Mouse (Mus musculus) gastrocnemius, postnatal 25 days (tissue): Measurements from ENCODE around the gene Pxt1. TPM values are rescaled to one million over a fixed set of nuclear protein-coding genes. Genes with fewer than 3 reads are reported as not detected.

Experiments used
- DNase-seq: peaks from one replicate; pipeline ENCODE4 v3.0.0; 2022
- total RNA-seq, 2 experiments: library from RNA; stranded (reverse); gene quantifications; 1 replicate in 1 of 2; 2 replicates in 1 of 2; pipeline ENCODE4 v1.2.3; 2021

Gene Pxt1
- total RNA-seq, 2 experiments from 2014 or later, result not detected

DNA sequence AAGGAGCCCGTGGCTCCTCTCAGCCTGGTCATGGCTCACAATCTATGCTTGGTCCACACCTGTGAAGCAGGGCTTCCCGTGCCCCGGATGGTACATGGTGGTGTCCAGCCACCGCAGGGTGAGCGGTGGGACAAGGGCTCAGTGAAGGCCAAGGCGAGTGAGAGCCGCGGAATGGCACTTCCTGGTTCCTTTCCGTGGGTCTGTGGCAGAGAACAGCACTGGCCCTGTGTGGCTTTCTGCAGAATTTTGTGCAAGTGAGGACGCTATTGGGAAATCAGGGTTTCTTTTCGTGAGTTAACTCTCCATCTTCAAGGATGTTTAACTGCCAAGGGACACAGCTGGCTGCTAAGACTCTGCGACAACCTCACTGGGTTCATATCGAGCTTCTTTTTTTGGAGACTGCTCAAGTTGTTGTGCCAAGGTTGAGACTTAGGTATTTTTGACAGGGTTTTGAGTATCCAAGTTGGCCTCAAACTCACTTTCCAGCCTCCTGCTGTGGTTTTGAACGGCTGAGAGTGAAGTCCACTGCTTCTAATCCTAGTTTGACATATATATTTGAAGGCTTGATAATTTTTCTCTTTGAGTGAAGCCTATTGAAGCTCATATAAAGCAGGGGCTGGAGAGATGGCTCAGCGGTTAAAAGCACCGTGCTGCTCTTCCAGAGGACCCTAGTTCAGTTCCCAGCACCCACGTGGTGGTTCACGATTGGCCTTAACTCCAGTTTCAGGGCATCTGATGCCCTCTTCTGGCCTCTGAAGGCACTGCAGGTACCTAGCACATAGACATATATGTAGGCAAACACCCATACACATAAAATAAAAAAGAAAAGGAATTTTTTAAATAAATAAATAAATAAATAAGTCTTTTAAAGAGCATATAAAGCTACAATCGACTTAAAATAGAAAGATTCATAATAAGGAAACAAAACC is 3.6 kb upstream of the Pxt1 start:
- DNase-seq, result no peak

GRCm38 (mm10) chr17:28944481-28944880 is 841 bp upstream of the Pxt1 start:
- DNase-seq, result no peak

DNA sequence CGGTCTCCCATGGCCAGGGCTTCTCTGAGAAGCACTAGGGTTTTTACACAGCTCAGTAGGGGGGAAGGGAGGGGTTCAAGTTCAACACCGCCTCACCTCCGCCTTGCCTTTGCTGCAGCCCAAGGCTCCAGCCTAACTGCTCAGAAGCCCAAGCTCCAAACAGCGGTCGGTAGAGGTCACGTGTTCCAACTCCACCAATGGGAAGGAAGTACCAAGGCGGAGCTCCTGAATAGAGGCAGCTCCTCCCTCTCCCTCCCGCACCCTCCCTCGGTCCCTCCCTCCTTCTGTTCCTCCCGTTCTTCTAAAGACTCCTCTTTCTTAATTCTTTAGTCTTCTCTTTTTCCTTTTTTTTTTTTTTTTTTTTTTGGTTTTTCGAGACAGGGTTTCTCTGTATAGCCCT is 1.5 kb downstream of the Pxt1 start:
- DNase-seq, result no peak

GRCm38 (mm10) chr17:28940776-28941555 is 2.7 kb downstream of the Pxt1 start:
- no peak for DNase-seq

DNA sequence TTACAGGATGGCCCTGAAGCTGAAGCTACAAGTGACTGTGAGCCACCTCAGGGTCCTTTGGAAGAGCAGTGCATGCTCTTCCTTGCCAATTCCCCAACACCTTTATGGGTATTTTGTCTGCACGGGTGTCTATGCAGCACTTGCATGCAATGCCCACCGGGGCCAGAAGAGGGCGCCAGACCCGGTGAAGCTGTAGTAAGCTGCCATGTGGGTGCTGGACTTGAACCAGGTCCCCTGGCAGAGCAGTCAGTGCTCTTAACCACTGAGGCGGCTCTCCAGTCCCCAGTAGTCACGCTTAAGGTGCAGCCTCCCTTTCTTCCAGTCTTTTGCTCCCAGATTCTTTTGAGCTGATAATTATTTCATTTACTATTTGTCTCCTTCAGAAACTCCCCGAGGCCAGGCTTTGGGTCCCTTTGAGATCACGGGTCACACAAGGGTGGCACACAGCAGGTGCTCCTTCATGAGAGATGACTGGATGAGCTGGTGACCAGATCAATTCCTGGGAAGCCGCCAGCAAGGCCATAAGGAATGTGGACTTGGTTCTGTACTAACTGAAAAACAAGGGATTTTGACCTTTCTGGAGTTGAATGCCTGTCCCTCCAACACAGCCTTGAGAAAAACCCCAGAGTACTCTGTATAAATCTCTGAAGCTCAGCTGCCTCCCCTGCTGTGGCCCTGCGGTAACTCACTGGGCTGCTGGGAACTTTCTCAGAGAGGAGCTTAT is 6.9 kb downstream of the Pxt1 start:
- no peak for DNase-seq

- no peak for DNase-seq
Measured at GRCm38 (mm10) chr17:28936133-28936532, 7.5 kb downstream of the Pxt1 start.

GRCm38 (mm10) chr17:28934120-28934916 is 9.3 kb downstream of the Pxt1 start:
- no peak for DNase-seq

- no peak for DNase-seq
Measured at GRCm38 (mm10) chr17:28932274-28932673, 11.4 kb downstream of the Pxt1 start.

- no peak for DNase-seq
Measured at GRCm38 (mm10) chr17:28931436-28932211, 12.0 kb downstream of the Pxt1 start.

GRCm38 (mm10) chr17:28930392-28931074 is 13.1 kb downstream of the Pxt1 start:
- peak; percentile 89 for DNase-seq

GRCm38 (mm10) chr17:28929369-28929768 is 14.3 kb downstream of the Pxt1 start:
- DNase-seq, result no peak

DNA sequence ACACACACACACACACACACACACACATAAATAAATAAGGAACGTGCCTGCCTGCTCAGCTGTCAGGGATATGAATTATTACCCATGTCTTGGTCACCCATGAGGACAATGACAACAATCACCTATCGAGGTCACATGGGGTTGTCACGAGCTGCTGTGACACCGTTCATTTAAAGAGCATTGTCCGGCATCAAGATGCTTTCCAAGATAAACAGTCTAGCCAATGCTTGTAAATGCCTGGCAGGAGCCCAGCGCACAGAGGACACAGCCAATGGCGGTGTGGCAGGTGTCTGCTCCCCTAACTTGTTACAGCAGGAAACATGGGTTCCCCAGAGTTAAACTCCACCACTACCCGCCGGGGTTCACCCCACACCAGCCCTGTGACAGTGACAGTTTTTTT is 15.6 kb downstream of the Pxt1 start:
- no peak for DNase-seq

- no peak for DNase-seq
Measured at GRCm38 (mm10) chr17:28926866-28927635, 16.6 kb downstream of the Pxt1 start.

- DNase-seq, result peak; percentile 40
Measured at GRCm38 (mm10) chr17:28926380-28926779, 17.3 kb downstream of the Pxt1 start.

DNA sequence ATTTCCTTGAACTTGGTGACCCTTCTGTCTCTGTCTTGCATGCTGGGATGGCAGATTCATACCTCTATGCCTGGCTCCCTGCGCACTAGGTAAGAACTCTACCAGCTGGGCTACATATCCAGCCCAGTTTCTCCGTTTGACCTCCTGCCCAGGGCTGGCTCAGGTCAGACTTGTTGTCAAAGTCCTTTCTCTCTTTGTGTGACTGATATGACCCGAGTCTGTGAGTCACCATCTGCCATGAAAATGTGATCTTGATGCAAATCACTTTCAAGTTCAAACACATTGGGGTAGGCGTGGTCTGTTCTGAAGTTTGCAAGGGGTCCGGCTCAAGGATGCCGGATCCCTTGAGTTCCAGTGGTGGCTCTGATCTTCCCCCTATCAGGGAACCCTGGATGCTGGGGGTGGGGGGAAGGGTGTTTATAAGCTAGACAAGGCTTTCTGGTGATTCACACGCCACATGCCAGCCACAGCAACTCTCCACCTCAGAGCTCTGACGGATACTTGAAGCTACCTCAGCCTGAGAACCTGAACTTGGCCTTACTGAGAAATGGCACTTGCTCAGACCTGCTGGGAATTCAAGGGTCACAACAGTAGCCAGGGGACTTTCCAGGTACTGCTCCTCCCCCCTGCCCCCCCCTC is 18.6 kb downstream of the Pxt1 start:
- DNase-seq, result no peak

DNA sequence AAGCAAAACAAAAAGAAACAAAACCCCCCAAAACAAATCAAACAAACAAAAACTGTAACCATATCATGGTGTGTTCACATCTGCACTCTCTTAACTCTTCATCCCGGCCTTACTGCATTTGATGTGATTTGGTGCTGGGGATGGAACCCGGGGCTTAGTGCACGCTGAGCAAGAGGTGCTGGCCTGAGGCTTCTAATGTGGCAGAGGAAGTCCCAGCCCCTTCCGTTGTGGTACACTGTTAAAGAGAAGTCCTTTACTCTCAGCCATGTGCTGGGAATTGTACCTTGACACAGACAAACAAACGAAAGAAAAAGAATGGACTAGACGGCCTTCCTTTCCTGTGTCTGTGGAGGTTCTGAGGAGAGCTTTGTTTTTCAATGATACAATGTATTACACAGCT is 21.5 kb downstream of the Pxt1 start:
- no peak for DNase-seq

- no peak for DNase-seq
Measured at GRCm38 (mm10) chr17:28921086-28921485, 22.6 kb downstream of the Pxt1 start.

DNA sequence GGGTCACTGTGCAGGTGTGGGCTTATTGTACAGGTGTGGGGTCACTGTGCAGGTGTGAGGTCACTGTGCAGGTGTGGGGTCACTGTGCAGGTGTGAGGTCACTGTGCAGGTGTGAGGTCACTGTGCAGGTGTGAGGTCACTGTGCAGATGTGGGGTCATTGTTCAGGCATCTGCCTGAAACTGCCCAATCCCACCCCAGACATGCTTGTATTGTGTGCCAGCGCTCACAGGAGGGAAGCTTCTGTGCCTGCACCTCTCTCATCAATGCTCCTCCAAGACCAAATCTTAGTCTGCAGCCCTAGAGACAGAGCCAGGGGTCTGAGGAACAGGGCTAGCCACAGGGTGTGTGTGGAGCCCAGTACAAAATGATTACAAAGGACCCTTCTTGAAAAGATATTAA is 27.1 kb downstream of the Pxt1 start:
- DNase-seq, result no peak

GRCm38 (mm10) chr17:28915060-28915628 is 28.5 kb downstream of the Pxt1 start, which contains the start of gene 4930539E08Rik:
Gene 4930539E08Rik (minus strand): TSS chr17:28915324.
- no peak for DNase-seq
